Mouse (Mus musculus) bone marrow macrophage, adult 2 months (primary cell): ENCODE measurements at regions not wholly inside any gene's neighbourhood (a gene's known extent, or its start where the extent isn't known, plus 50 kb on each side); places are given as distances from the start of the nearest gene placed in this dataset.

Experiments
- H3K27ac ChIP-seq: 2 replicates; pipeline ENCODE4 v1.5.1; 2012; ENCODE audit warnings: low read depth, low read length; ENCODE audit not compliant: insufficient read depth
- H3K4me1 ChIP-seq: 2 replicates; pipeline ENCODE4 v1.6.1; 2012; ENCODE audit warnings: low read length; ENCODE audit not compliant: control insufficient read depth, insufficient read depth
- H3K4me3 ChIP-seq: 2 replicates; pipeline ENCODE4 v1.5.1; 2012; ENCODE audit warnings: mild to moderate bottlenecking, low read length, moderate library complexity; ENCODE audit not compliant: insufficient read depth
- CTCF ChIP-seq: IDR thresholded peaks from 2 replicates; pipeline ENCODE4 v1.5.1; 2012; ENCODE audit warnings: low read depth, mild to moderate bottlenecking, low read length, moderate library complexity
- POLR2A ChIP-seq: IDR thresholded peaks from 2 replicates; pipeline ENCODE4 v1.6.1; 2012; ENCODE audit warnings: mild to moderate bottlenecking, low read depth, low read length, borderline replicate concordance

- no peak for TF ChIP-seq POLR2A
- TF ChIP-seq CTCF, result no peak
- Histone ChIP-seq H3K4me3 (no peak overlapping the region), H3K27ac (no peak overlapping the region), H3K4me1 (peaks cover 6% of the 10 kb centered on the region; the same call in 1 of the 2 replicates)
These were observed 79.8 kb upstream of the Slc38a2 start for GRCm38 (mm10) chr15:96779358-96779757.

- TF ChIP-seq POLR2A, result no peak
- no peak for TF ChIP-seq CTCF
- no peak overlapping the region for H3K27ac ChIP-seq
- H3K4me3 ChIP-seq, result no peak overlapping the region
- H3K4me1 ChIP-seq, result peaks cover 6% of the 10 kb centered on the region; the same call in 1 of the 2 replicates
These were observed 78.9 kb upstream of the Slc38a2 start for GRCm38 (mm10) chr15:96778321-96778926.

- Histone ChIP-seq H3K4me1 (peaks cover 6% of the 10 kb centered on the region; the same call in 1 of the 2 replicates), H3K27ac (no peak overlapping the region), H3K4me3 (no peak overlapping the region)
- no peak for TF ChIP-seq CTCF
- TF ChIP-seq POLR2A, result no peak
These were observed 77.0 kb upstream of the Slc38a2 start for GRCm38 (mm10) chr15:96776476-96777075.

GRCm38 (mm10) chr15:96775129-96775528 is 75.6 kb upstream of the Slc38a2 start:
- TF ChIP-seq POLR2A (no peak), CTCF (no peak)
- peaks cover 12% of the 10 kb centered on the region for H3K4me1 ChIP-seq
- H3K4me3 ChIP-seq, result no peak overlapping the region
- H3K27ac ChIP-seq, result no peak overlapping the region

- H3K4me3 ChIP-seq, result no peak overlapping the region
- no peak overlapping the region for H3K27ac ChIP-seq
- TF ChIP-seq POLR2A (no peak), CTCF (no peak)
- peaks cover 16% of the 10 kb centered on the region for H3K4me1 ChIP-seq
These were observed 75.1 kb upstream of the Slc38a2 start for GRCm38 (mm10) chr15:96774664-96775063.

- peaks cover 18% of the 10 kb centered on the region for H3K4me1 ChIP-seq
- TF ChIP-seq POLR2A, result no peak
- TF ChIP-seq CTCF, result no peak
- H3K4me3 ChIP-seq, result no peak overlapping the region
- H3K27ac ChIP-seq, result no peak overlapping the region
These were observed 74.1 kb upstream of the Slc38a2 start for GRCm38 (mm10) chr15:96773656-96774055.

GRCm38 (mm10) chr15:96772701-96773100 is 73.2 kb upstream of the Slc38a2 start:
- H3K4me1 ChIP-seq, result peaks cover 23% of the 10 kb centered on the region
- TF ChIP-seq CTCF, result no peak
- no peak for TF ChIP-seq POLR2A
- no peak overlapping the region for H3K27ac ChIP-seq
- no peak overlapping the region for H3K4me3 ChIP-seq

- H3K4me3 ChIP-seq, result no peak overlapping the region
- peaks cover 19% of the 10 kb centered on the region for H3K4me1 ChIP-seq
- no peak overlapping the region for H3K27ac ChIP-seq
- TF ChIP-seq CTCF (no peak), POLR2A (no peak)
These were observed 71.3 kb upstream of the Slc38a2 start for GRCm38 (mm10) chr15:96770786-96771185.

- no peak overlapping the region for H3K4me3 ChIP-seq
- TF ChIP-seq POLR2A (no peak), CTCF (no peak)
- H3K4me1 ChIP-seq, result peaks cover 19% of the 10 kb centered on the region
- H3K27ac ChIP-seq, result no peak overlapping the region
These were observed 70.8 kb upstream of the Slc38a2 start for GRCm38 (mm10) chr15:96770299-96770698.

- H3K27ac ChIP-seq, result no peak overlapping the region
- no peak overlapping the region for H3K4me3 ChIP-seq
- peaks cover 19% of the 10 kb centered on the region for H3K4me1 ChIP-seq
- no peak for TF ChIP-seq POLR2A
- no peak for TF ChIP-seq CTCF
These were observed 70.2 kb upstream of the Slc38a2 start for GRCm38 (mm10) chr15:96769751-96770150.
